Mouse (Mus musculus): ENCODE results near the gene Srd5a1. TPM values are rescaled to one million over a fixed set of nuclear protein-coding genes. Genes with fewer than 3 reads are reported as not detected.

Srd5a1 gene
- total RNA-seq, 1 experiment from 2014 or later = 2.8 TPM

- ATAC-seq (replicated peaks in 1 of 2; ENCODE audit: insufficient read depth in 1 of 2, low FRiP score in 2 of 2, low TSS enrichment in 1 of 2, low read depth in 1 of 2, poor library complexity in 2 of 2, severe bottlenecking in 2 of 2) = no peak
These were observed 54.5 kb downstream of the Srd5a1 start for GRCm38 (mm10) chr13:69556728-69557127.

- ATAC-seq (replicated peaks in 1 of 2; ENCODE audit: insufficient read depth in 1 of 2, low FRiP score in 2 of 2, low TSS enrichment in 1 of 2, low read depth in 1 of 2, poor library complexity in 2 of 2, severe bottlenecking in 2 of 2) = no peak
These were observed 55.2 kb downstream of the Srd5a1 start for GRCm38 (mm10) chr13:69555957-69556482.

GRCm38 (mm10) chr13:69555045-69555444 lies 56.2 kb downstream of the Srd5a1 start:
- no peak for ATAC-seq (replicated peaks in 1 of 2; ENCODE audit: insufficient read depth in 1 of 2, low FRiP score in 2 of 2, low TSS enrichment in 1 of 2, low read depth in 1 of 2, poor library complexity in 2 of 2, severe bottlenecking in 2 of 2)

GRCm38 (mm10) chr13:69554255-69554654 lies 57.0 kb downstream of the Srd5a1 start:
- ATAC-seq (replicated peaks in 1 of 2; ENCODE audit: insufficient read depth in 1 of 2, low FRiP score in 2 of 2, low TSS enrichment in 1 of 2, low read depth in 1 of 2, poor library complexity in 2 of 2, severe bottlenecking in 2 of 2) = no peak

- ATAC-seq (replicated peaks in 1 of 2; ENCODE audit: insufficient read depth in 1 of 2, low FRiP score in 2 of 2, low TSS enrichment in 1 of 2, low read depth in 1 of 2, poor library complexity in 2 of 2, severe bottlenecking in 2 of 2) = peak; percentile 46 to 64; a peak in 2 of 4 replicates
These were observed 58.2 kb downstream of the Srd5a1 start for GRCm38 (mm10) chr13:69553024-69553423.

- ATAC-seq (replicated peaks in 1 of 2; ENCODE audit: insufficient read depth in 1 of 2, low FRiP score in 2 of 2, low TSS enrichment in 1 of 2, low read depth in 1 of 2, poor library complexity in 2 of 2, severe bottlenecking in 2 of 2) = no peak
These were observed 60.4 kb downstream of the Srd5a1 start for GRCm38 (mm10) chr13:69550831-69551230.

- no peak for ATAC-seq (replicated peaks in 1 of 2; ENCODE audit: insufficient read depth in 1 of 2, low FRiP score in 2 of 2, low TSS enrichment in 1 of 2, low read depth in 1 of 2, poor library complexity in 2 of 2, severe bottlenecking in 2 of 2)
These were observed 61.3 kb downstream of the Srd5a1 start for GRCm38 (mm10) chr13:69549980-69550379.

GRCm38 (mm10) chr13:69547488-69548180 lies 63.6 kb downstream of the Srd5a1 start:
- ATAC-seq (replicated peaks in 1 of 2; ENCODE audit: insufficient read depth in 1 of 2, low FRiP score in 2 of 2, low TSS enrichment in 1 of 2, low read depth in 1 of 2, poor library complexity in 2 of 2, severe bottlenecking in 2 of 2) = no peak

GRCm38 (mm10) chr13:69545019-69545418 lies 66.2 kb downstream of the Srd5a1 start:
- peak; percentile 77 to 79 for ATAC-seq (replicated peaks in 1 of 2; ENCODE audit: insufficient read depth in 1 of 2, low FRiP score in 2 of 2, low TSS enrichment in 1 of 2, low read depth in 1 of 2, poor library complexity in 2 of 2, severe bottlenecking in 2 of 2)

- no peak for ATAC-seq (replicated peaks in 1 of 2; ENCODE audit: insufficient read depth in 1 of 2, low FRiP score in 2 of 2, low TSS enrichment in 1 of 2, low read depth in 1 of 2, poor library complexity in 2 of 2, severe bottlenecking in 2 of 2)
These were observed 67.6 kb downstream of the Srd5a1 start for GRCm38 (mm10) chr13:69543595-69543994.

- no peak for ATAC-seq (replicated peaks in 1 of 2; ENCODE audit: insufficient read depth in 1 of 2, low FRiP score in 2 of 2, low TSS enrichment in 1 of 2, low read depth in 1 of 2, poor library complexity in 2 of 2, severe bottlenecking in 2 of 2)
These were observed 68.5 kb downstream of the Srd5a1 start for GRCm38 (mm10) chr13:69542571-69543352.

- no peak for ATAC-seq (replicated peaks in 1 of 2; ENCODE audit: insufficient read depth in 1 of 2, low FRiP score in 2 of 2, low TSS enrichment in 1 of 2, low read depth in 1 of 2, poor library complexity in 2 of 2, severe bottlenecking in 2 of 2)
These were observed 69.5 kb downstream of the Srd5a1 start for GRCm38 (mm10) chr13:69541776-69542175.

GRCm38 (mm10) chr13:69541209-69541608 lies 70.0 kb downstream of the Srd5a1 start:
- no peak for ATAC-seq (replicated peaks in 1 of 2; ENCODE audit: insufficient read depth in 1 of 2, low FRiP score in 2 of 2, low TSS enrichment in 1 of 2, low read depth in 1 of 2, poor library complexity in 2 of 2, severe bottlenecking in 2 of 2)

- no peak for ATAC-seq (replicated peaks in 1 of 2; ENCODE audit: insufficient read depth in 1 of 2, low FRiP score in 2 of 2, low TSS enrichment in 1 of 2, low read depth in 1 of 2, poor library complexity in 2 of 2, severe bottlenecking in 2 of 2)
These were observed 72.9 kb downstream of the Srd5a1 start for GRCm38 (mm10) chr13:69538327-69538726.

GRCm38 (mm10) chr13:69537366-69537765 lies 73.9 kb downstream of the Srd5a1 start:
- no peak for ATAC-seq (replicated peaks in 1 of 2; ENCODE audit: insufficient read depth in 1 of 2, low FRiP score in 2 of 2, low TSS enrichment in 1 of 2, low read depth in 1 of 2, poor library complexity in 2 of 2, severe bottlenecking in 2 of 2)

- no peak for ATAC-seq (replicated peaks in 1 of 2; ENCODE audit: insufficient read depth in 1 of 2, low FRiP score in 2 of 2, low TSS enrichment in 1 of 2, low read depth in 1 of 2, poor library complexity in 2 of 2, severe bottlenecking in 2 of 2)
These were observed 75.2 kb downstream of the Srd5a1 start for GRCm38 (mm10) chr13:69536021-69536420.

GRCm38 (mm10) chr13:69534654-69535551 lies 76.3 kb downstream of the Srd5a1 start:
- peak; percentile 72 to 80 for ATAC-seq (replicated peaks in 1 of 2; ENCODE audit: insufficient read depth in 1 of 2, low FRiP score in 2 of 2, low TSS enrichment in 1 of 2, low read depth in 1 of 2, poor library complexity in 2 of 2, severe bottlenecking in 2 of 2)

- peak; percentile 18 to 44; a peak in 3 of 4 replicates for ATAC-seq (replicated peaks in 1 of 2; ENCODE audit: insufficient read depth in 1 of 2, low FRiP score in 2 of 2, low TSS enrichment in 1 of 2, low read depth in 1 of 2, poor library complexity in 2 of 2, severe bottlenecking in 2 of 2)
These were observed 76.9 kb downstream of the Srd5a1 start, which contains the start of gene Tent4a for GRCm38 (mm10) chr13:69534334-69534653. TSS of gene Tent4a (minus strand) at chr13:69534617.

All from hematopoietic stem cell, adult 5-6 weeks (primary cell).